Mouse (Mus musculus) forebrain, postnatal 0 days (tissue): ENCODE data around the gene Fggy. TPM values are rescaled to one million over a fixed set of nuclear protein-coding genes. Genes with fewer than 3 reads are reported as not detected.

Experiments
- ATAC-seq: fragments of 200-750 bp; cut with Nextera tagmentation; 2 replicates; pipeline ENCODE4 v1.8.0; 2017; ENCODE audit warnings: mild to moderate bottlenecking, moderate library complexity
- DNase-seq: peaks from one replicate; pipeline ENCODE4 v3.0.0-alpha.2; 2015
- H3K27ac ChIP-seq: fragments of 300-500 bp; sonication (generic); 2 replicates; pipeline ENCODE4 v1.5.1; 2014; ENCODE audit warnings: low read depth, mild to moderate bottlenecking, antibody characterized with exemption, low read length, moderate library complexity, mixed read lengths
- H3K27me3 ChIP-seq: fragments of 300-500 bp; sonication (generic); 2 replicates; pipeline ENCODE4 v1.6.1; 2014; ENCODE audit warnings: mild to moderate bottlenecking, low read length, mixed read lengths; ENCODE audit not compliant: insufficient read depth
- H3K36me3 ChIP-seq: fragments of 300-500 bp; sonication (generic); 2 replicates; pipeline ENCODE4 v1.6.1; 2014; ENCODE audit warnings: mild to moderate bottlenecking, moderate library complexity; ENCODE audit not compliant: insufficient read depth
- H3K4me1 ChIP-seq: fragments of 300-500 bp; sonication (generic); 2 replicates; pipeline ENCODE4 v1.6.1; 2014; ENCODE audit warnings: antibody characterized with exemption; ENCODE audit not compliant: insufficient read depth
- H3K4me2 ChIP-seq: fragments of 300-500 bp; sonication (generic); 2 replicates; pipeline ENCODE4 v1.6.1; 2014; ENCODE audit warnings: low read depth, mild to moderate bottlenecking, moderate library complexity
- H3K4me3 ChIP-seq: fragments of 300-500 bp; sonication (generic); 2 replicates; pipeline ENCODE4 v1.5.1; 2014; ENCODE audit warnings: low read depth, low read length, mixed read lengths
- H3K9ac ChIP-seq: fragments of 300-500 bp; sonication (generic); 2 replicates; pipeline ENCODE4 v1.6.1; 2014; ENCODE audit warnings: mild to moderate bottlenecking
- H3K9me3 ChIP-seq: fragments of 300-500 bp; sonication (generic); 2 replicates; pipeline ENCODE4 v1.6.1; 2016; ENCODE audit warnings: low read length
- CTCF ChIP-seq: sonication (generic); IDR thresholded peaks from 2 replicates; pipeline ENCODE4 v1.5.1; 2016; ENCODE audit warnings: antibody characterized with exemption, control low read depth, low read depth
- WGBS: fragments of 180-500 bp; shearing (Covaris S2); extraction: QIAGEN DNeasy Blood & Tissue Kit; methylation state at CpG from one replicate; pipeline ENCODE4 v1.1.7; 2014; 5-methylcytosine and 5-hydroxymethylcytosine counted together
- polyA plus RNA-seq: library from polyadenylated mRNA; unstranded; fragments of >200 nt; fragmentation: Nextera tagmentation; extraction: Ambion mirVana; gene quantifications from 2 replicates; pipeline ENCODE4 v1.2.1, GENCODE M21; 2015
- total RNA-seq: library from RNA; depleted of rRNA; stranded (reverse); fragments of >200 nt; gene quantifications from 2 replicates; pipeline ENCODE4 v1.2.3, GENCODE M21; 2014

Gene Fggy
- total and polyA plus RNA-seq, 2 experiments from 2014 or later = 4.8 to 4.9 TPM

DNA sequence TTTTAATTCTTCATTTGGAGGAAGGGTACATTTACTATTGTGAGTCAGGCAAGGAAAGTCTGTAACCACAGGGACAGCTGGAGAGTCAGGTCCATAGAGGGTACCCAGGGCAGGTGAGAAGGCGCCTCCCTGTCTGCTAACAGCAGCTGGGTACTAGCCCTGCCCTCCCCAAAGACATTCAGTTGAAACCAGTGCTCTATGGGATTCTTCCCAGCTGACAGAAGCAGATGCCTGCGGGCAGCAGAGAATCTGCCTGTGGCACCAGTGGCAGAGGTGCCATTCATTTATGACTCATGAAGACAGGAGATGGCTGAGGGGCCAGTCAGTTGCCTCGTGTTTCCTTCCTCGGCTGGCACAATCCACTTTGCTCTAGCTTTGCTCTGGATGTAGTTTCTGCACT, 106.3 kb downstream of the Fggy start:
- 81% methylated on average over 4 of the region's 4 CpGs for WGBS
- no peak overlapping the region for H3K4me2 ChIP-seq
- DNase-seq (no peak), ATAC-seq (no peak)
- H3K4me3 ChIP-seq = no peak overlapping the region
- TF ChIP-seq CTCF = no peak
- no peak overlapping the region for H3K9ac ChIP-seq
- no peaks in the 10 kb centered on the region for H3K36me3 ChIP-seq
- H3K4me1 ChIP-seq = 0 out of 2 replicates have a peak, but pooled peaks cover 2% of the 10 kb centered on the region
- no peaks in the 10 kb centered on the region for H3K9me3 ChIP-seq
- H3K27me3 ChIP-seq = no peaks in the 10 kb centered on the region
- no peak overlapping the region for H3K27ac ChIP-seq

DNA sequence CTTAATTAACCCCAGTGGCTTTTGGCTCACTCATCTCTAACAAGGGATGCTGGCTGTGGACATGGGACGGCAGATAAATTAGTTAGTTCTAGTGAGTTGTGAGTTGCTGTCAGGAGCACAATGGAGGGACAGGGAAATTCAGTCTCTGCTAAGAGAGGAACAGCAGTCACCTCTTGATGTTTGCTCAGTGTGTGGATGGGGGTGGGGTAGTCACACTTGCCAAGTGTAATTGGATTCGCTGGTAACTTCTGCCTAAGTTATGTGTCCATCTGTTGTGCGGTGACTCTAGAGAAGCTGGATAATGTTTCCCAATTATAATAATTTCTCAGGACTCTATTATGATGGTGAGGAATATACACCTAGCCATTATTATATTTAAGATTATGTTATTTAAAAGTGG, 107.0 kb downstream of the Fggy start:
- Histone ChIP-seq H3K27ac (no peak overlapping the region), H3K9me3 (no peaks in the 10 kb centered on the region), H3K9ac (no peak overlapping the region), H3K36me3 (no peaks in the 10 kb centered on the region), H3K27me3 (no peaks in the 10 kb centered on the region), H3K4me3 (no peak overlapping the region), H3K4me1 (0 out of 2 replicates have a peak, but pooled peaks cover 2% of the 10 kb centered on the region), H3K4me2 (no peak overlapping the region)
- no peak for TF ChIP-seq CTCF
- 43% methylated on average over 3 of the region's 3 CpGs for WGBS
- DNase-seq = no peak
- ATAC-seq = peak; percentile 62

DNA sequence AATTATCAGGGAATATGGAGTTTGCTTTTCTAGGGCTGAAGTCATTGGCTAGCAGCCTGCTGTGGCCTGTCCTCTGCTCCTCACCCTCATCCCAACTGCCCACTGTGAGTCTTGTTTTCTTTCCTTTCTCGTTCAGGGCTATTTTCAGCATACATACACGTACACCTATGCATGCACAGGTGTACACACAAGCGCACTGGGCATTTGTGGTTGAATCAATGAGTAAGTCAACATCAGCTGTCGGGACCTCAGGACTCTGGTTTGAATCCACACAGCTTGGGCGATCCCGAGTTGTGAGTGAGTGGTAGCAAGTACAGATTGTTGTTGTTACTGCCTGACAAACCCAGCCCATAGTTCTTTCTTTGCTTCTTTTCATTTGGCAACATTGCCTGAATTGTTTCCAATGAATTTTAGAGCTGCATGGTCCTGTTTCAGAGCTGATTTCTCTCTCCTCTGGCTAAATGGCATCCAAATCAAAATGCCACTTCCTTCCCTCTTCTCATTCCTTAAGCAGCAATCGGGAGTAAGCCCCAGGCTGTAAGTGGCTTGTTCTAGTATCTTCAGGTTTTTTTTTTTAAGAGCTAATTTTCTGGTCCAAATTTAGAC, 109.1 kb downstream of the Fggy start:
- H3K9ac ChIP-seq = no peak overlapping the region
- no peaks in the 10 kb centered on the region for H3K27me3 ChIP-seq
- ATAC-seq (peak; percentile 19; the same call in 1 of the 2 replicates), DNase-seq (peak; percentile 36)
- H3K4me1 ChIP-seq = 0 out of 2 replicates have a peak, but pooled peaks cover 2% of the 10 kb centered on the region
- 52% methylated on average over 7 of the region's 7 CpGs for WGBS
- no peaks in the 10 kb centered on the region for H3K9me3 ChIP-seq
- no peak overlapping the region; the same call in 1 of the 2 replicates for H3K27ac ChIP-seq
- no peaks in the 10 kb centered on the region for H3K36me3 ChIP-seq
- H3K4me2 ChIP-seq = no peak overlapping the region
- H3K4me3 ChIP-seq = no peak overlapping the region
- no peak for TF ChIP-seq CTCF

DNA sequence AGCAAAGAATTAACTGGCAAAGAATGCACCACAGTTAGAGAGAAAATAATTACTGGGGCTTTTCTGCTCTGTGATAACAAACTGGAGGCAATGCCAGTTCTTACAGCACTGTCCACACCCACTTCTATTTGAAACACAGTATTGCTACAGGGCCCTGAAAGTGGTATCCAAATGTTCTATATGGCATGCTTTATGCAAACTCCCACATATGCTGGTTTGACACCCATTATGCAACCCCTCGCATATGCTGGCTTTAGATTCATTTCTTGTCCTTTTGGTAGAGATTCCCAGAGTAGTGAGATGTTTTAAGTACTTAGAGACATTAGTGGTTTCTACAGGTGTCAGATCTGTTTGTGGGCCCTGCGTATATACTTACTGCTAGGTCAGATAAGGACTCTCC, 109.6 kb downstream of the Fggy start:
- H3K4me1 ChIP-seq = 0 out of 2 replicates have a peak, but pooled peaks cover 2% of the 10 kb centered on the region
- no peak overlapping the region for H3K27ac ChIP-seq
- H3K4me3 ChIP-seq = no peak overlapping the region
- TF ChIP-seq CTCF = no peak
- DNase-seq (no peak), ATAC-seq (peak; percentile 39)
- no peak overlapping the region for H3K4me2 ChIP-seq
- H3K9ac ChIP-seq = no peak overlapping the region
- no peaks in the 10 kb centered on the region for H3K27me3 ChIP-seq
- H3K9me3 ChIP-seq = no peaks in the 10 kb centered on the region
- H3K36me3 ChIP-seq = no peaks in the 10 kb centered on the region
- 75% methylated on average over 2 of the region's 2 CpGs for WGBS

DNA sequence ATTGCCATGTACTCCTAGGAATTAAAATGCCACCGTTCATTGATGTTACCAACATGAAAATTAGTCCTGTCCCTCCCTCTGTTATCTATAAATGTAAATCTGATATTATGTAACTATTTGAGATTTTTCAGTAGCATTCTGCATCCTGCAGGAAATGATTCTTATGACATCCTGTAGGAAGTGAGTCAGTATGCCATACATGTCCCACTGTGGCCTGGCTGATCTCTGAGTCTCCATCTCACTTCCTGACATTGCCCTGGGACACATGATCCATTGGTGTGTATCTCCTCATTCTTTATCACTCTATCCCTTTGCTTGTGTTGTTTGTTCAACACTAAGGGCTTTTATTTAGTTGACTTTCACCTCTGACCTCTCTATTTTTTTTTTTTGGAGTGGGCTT, 110.3 kb downstream of the Fggy start:
- H3K36me3 ChIP-seq = no peaks in the 10 kb centered on the region
- H3K9me3 ChIP-seq = no peaks in the 10 kb centered on the region
- ATAC-seq = no peak
- no peak for TF ChIP-seq CTCF
- no peak overlapping the region for H3K9ac ChIP-seq
- H3K4me1 ChIP-seq = 0 out of 2 replicates have a peak, but pooled peaks cover 2% of the 10 kb centered on the region
- H3K27ac ChIP-seq = no peak overlapping the region
- WGBS = 100% methylated on average over 1 of the region's 1 CpGs
- no peak overlapping the region for H3K4me2 ChIP-seq
- H3K27me3 ChIP-seq = no peaks in the 10 kb centered on the region
- DNase-seq = no peak
- no peak overlapping the region for H3K4me3 ChIP-seq

DNA sequence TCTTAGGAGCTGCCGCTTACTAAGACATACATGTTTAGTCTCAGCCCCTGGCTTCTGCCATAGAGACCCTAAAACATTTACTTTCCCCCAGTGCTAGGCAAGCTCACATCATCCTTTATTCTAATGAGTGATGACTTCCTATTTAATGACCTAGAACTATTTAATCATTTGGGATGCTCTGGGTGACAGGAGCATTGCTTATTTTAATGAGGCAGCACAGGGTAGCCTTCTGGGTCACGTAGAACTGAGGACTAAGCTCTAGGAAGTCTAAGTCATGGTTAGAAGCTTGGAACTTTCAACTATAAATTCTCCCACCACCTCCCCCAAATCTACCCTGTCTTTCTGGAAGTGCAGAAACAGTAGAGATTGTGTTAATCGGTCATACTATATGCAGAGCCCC, 111.2 kb downstream of the Fggy start:
- Histone ChIP-seq H3K9ac (no peak overlapping the region), H3K4me3 (no peak overlapping the region), H3K4me2 (no peak overlapping the region), H3K27me3 (no peaks in the 10 kb centered on the region), H3K27ac (no peak overlapping the region), H3K9me3 (no peaks in the 10 kb centered on the region), H3K4me1 (0 out of 2 replicates have a peak, but pooled peaks cover 2% of the 10 kb centered on the region), H3K36me3 (no peaks in the 10 kb centered on the region)
- DNase-seq (no peak), ATAC-seq (no peak)
- WGBS = 92% methylated on average over 3 of the region's 3 CpGs
- no peak for TF ChIP-seq CTCF

DNA sequence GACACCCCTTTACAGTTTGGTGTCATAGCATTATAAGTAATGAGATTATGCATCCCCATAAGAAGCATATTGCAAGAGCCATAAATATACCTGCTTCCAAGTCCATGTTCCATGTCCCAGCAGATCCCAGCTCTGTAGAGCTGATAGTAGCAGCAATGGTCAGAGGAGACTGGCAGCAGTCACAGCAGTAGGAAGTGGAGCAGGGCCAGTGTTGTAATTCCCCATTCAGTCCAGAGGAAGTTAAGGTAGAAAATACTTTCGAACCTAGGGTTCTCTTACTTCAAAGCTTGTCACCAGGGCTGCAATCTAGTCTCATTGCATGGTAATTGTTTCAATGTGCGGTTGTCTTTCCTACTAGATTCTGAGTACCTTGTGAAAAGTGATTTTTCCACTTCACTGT, 112.0 kb downstream of the Fggy start:
- DNase-seq = no peak
- no peak for ATAC-seq
- 0 out of 2 replicates have a peak, but pooled peaks cover 2% of the 10 kb centered on the region for H3K4me1 ChIP-seq
- H3K36me3 ChIP-seq = no peaks in the 10 kb centered on the region
- H3K27ac ChIP-seq = no peak overlapping the region
- no peak overlapping the region for H3K4me2 ChIP-seq
- no peak for TF ChIP-seq CTCF
- no peaks in the 10 kb centered on the region for H3K9me3 ChIP-seq
- H3K27me3 ChIP-seq = no peaks in the 10 kb centered on the region
- no peak overlapping the region for H3K4me3 ChIP-seq
- no peak overlapping the region for H3K9ac ChIP-seq
- WGBS = 28% methylated on average over 2 of the region's 2 CpGs
